Mouse (Mus musculus) olfactory bulb, adult 2 months (tissue): ENCODE measurements around the gene Nploc4. TPM values are rescaled to one million over a fixed set of nuclear protein-coding genes. Genes with fewer than 3 reads are reported as not detected.
A peak's percentile ranks its signal among the peaks of the same experiment; 100 is the strongest.

Source experiments
- H3K27ac ChIP-seq: fragments of 200-500 bp; 2 replicates; pipeline ENCODE4 v1.5.1; 2012; ENCODE audit warnings: low read depth, low read length; ENCODE audit not compliant: insufficient read depth
- H3K4me1 ChIP-seq: fragments of 200-500 bp; 2 replicates; pipeline ENCODE4 v1.6.1; 2012; ENCODE audit warnings: low read length; ENCODE audit not compliant: control insufficient read depth, insufficient read depth
- H3K4me3 ChIP-seq: fragments of 200-500 bp; 2 replicates; pipeline ENCODE4 v1.5.1; 2012; ENCODE audit warnings: mild to moderate bottlenecking, low read depth, low read length, moderate library complexity; ENCODE audit not compliant: insufficient read depth
- CTCF ChIP-seq: fragments of 200-500 bp; IDR thresholded peaks from 2 replicates; pipeline ENCODE4 v1.5.1; 2012; ENCODE audit warnings: low read depth, mild to moderate bottlenecking, low read length, moderate library complexity; ENCODE audit not compliant: insufficient read depth
- POLR2A ChIP-seq: fragments of 200-500 bp; IDR thresholded peaks from 2 replicates; pipeline ENCODE4 v1.6.1; 2012; ENCODE audit warnings: mild to moderate bottlenecking, low read depth, low read length, moderate library complexity; ENCODE audit not compliant: insufficient read depth
- WGBS: fragments of 180-500 bp; shearing (Covaris S2); methylation state at CpG from one replicate; pipeline ENCODE4 v1.1.7; 2018; 5-methylcytosine and 5-hydroxymethylcytosine counted together
- polyA plus RNA-seq: library from polyadenylated mRNA; stranded (reverse); fragments of >200 nt; gene quantifications from 2 replicates; pipeline ENCODE4 v1.2.4, GENCODE M21; 2012; ENCODE audit warnings: low replicate concordance; ENCODE audit not compliant: missing spikeins, insufficient read depth, insufficient read length

Nploc4 gene
- not detected in 2 replicates for polyA plus RNA-seq

GRCm38 (mm10) chr11:120437152-120437856 is at the start of gene Nploc4:
Gene Nploc4, minus strand, starts transcription at chr11:120437708.
- no peaks in the 10 kb centered on the region for H3K4me1 ChIP-seq
- peak within 1 kb of the TSS; percentile 99 for H3K4me3 ChIP-seq
- H3K27ac ChIP-seq, result peak within 1 kb of the TSS; percentile 20; the same call in 1 of the 2 replicates
- TF ChIP-seq CTCF, result no peak
- TF ChIP-seq POLR2A, result peak; percentile 65
- WGBS, result under 1% methylated on average over 75 of the region's 77 CpGs

- Histone ChIP-seq H3K4me3 (peak overlapping the region; percentile 64), H3K4me1 (peaks cover 15% of the 10 kb centered on the region), H3K27ac (no peak overlapping the region; the same call in 1 of the 2 replicates)
- 6% methylated on average over 10 of the region's 10 CpGs for WGBS
- no peak for TF ChIP-seq CTCF
- TF ChIP-seq POLR2A, result no peak
Measured at GRCm38 (mm10) chr11:120485251-120485650, 47.7 kb upstream of the Nploc4 start.

GRCm38 (mm10) chr11:120484265-120484981 is 46.9 kb upstream of the Nploc4 start, which contains the start of gene Mrpl12:
Gene Mrpl12, plus strand, starts transcription at chr11:120484613.
- peak within 1 kb of the TSS; percentile 64 for H3K4me3 ChIP-seq
- H3K4me1 ChIP-seq, result peaks cover 13% of the 10 kb centered on the region
- peak within 1 kb of the TSS; percentile 24 for H3K27ac ChIP-seq
- TF ChIP-seq CTCF (no peak), POLR2A (peak; percentile 83; the same call in 1 of the 2 replicates)
- WGBS, result under 1% methylated on average over 60 of the region's 60 CpGs

GRCm38 (mm10) chr11:120483448-120483934 is 46.0 kb upstream of the Nploc4 start:
- TF ChIP-seq POLR2A, result no peak
- no peak for TF ChIP-seq CTCF
- Histone ChIP-seq H3K4me3 (no peak overlapping the region), H3K27ac (no peak overlapping the region), H3K4me1 (peaks cover 12% of the 10 kb centered on the region)
- WGBS, result 83% methylated on average over 7 of the region's 7 CpGs

GRCm38 (mm10) chr11:120472052-120472451 is 34.5 kb upstream of the Nploc4 start:
- H3K27ac ChIP-seq, result no peak overlapping the region
- H3K4me3 ChIP-seq, result no peak overlapping the region
- TF ChIP-seq POLR2A (no peak), CTCF (no peak)
- no peaks in the 10 kb centered on the region for H3K4me1 ChIP-seq
- 94% methylated on average over 6 of the region's 6 CpGs for WGBS

- WGBS, result under 1% methylated on average over 33 of the region's 33 CpGs
Measured at GRCm38 (mm10) chr11:120467736-120468092, 30.2 kb upstream of the Nploc4 start.

GRCm38 (mm10) chr11:120467051-120467735 is 29.7 kb upstream of the Nploc4 start, which contains the start of gene Arl16:
Gene Arl16, minus strand, starts transcription at chr11:120467607.
- WGBS, result under 1% methylated on average over 54 of the region's 54 CpGs
- H3K27ac ChIP-seq, result peak within 1 kb of the TSS; percentile 64
- H3K4me3 ChIP-seq, result peak within 1 kb of the TSS; percentile 96
- TF ChIP-seq POLR2A (peak; percentile 94), CTCF (no peak)
- peaks cover 6% of the 10 kb centered on the region; the same call in 1 of the 2 replicates for H3K4me1 ChIP-seq

More at GRCm38 (mm10) chr11:120467736-120468092, 30.2 kb upstream of the Nploc4 start:
- Histone ChIP-seq H3K4me1 (peaks cover 6% of the 10 kb centered on the region; the same call in 1 of the 2 replicates), H3K4me3 (peak overlapping the region; percentile 77), H3K27ac (no peak overlapping the region)
- TF ChIP-seq CTCF (peak; percentile 14; the same call in 1 of the 2 replicates), POLR2A (no peak)

- TF ChIP-seq POLR2A, result no peak
- no peak for TF ChIP-seq CTCF
- 88% methylated on average over 4 of the region's 4 CpGs for WGBS
- Histone ChIP-seq H3K4me1 (peaks cover 6% of the 10 kb centered on the region; the same call in 1 of the 2 replicates), H3K4me3 (no peak overlapping the region), H3K27ac (no peak overlapping the region)
Measured at GRCm38 (mm10) chr11:120465521-120465920, 28.0 kb upstream of the Nploc4 start.

GRCm38 (mm10) chr11:120464365-120464764 is 26.9 kb upstream of the Nploc4 start:
- H3K4me1 ChIP-seq, result peaks cover 6% of the 10 kb centered on the region; the same call in 1 of the 2 replicates
- 82% methylated on average over 5 of the region's 5 CpGs for WGBS
- no peak overlapping the region for H3K4me3 ChIP-seq
- TF ChIP-seq POLR2A (no peak), CTCF (no peak)
- no peak overlapping the region for H3K27ac ChIP-seq
